Mouse (Mus musculus) stomach, postnatal 0 days (tissue): Measurements from ENCODE around the gene Adamts13.

ENCODE experiments used
- CTCF ChIP-seq: IDR thresholded peaks from 2 replicates; pipeline ENCODE4 v1.5.1; 2016; ENCODE audit warnings: antibody characterized with exemption, low read depth, mild to moderate bottlenecking, moderate library complexity
- EP300 ChIP-seq: optimal IDR thresholded peaks from 2 replicates; pipeline ENCODE3; 2016; ENCODE audit warnings: antibody characterized with exemption

GRCm38 (mm10) chr2:26984179-26984578 lies 11.0 kb downstream of the Adamts13 start:
- no peak for TF ChIP-seq CTCF
- no peak for TF ChIP-seq EP300
